Mouse (Mus musculus): Measurements from ENCODE around the gene Ptprd. TPM values are rescaled to one million over a fixed set of nuclear protein-coding genes. Genes with fewer than 3 reads are reported as not detected.

The Ptprd gene
- polyA plus RNA-seq, 1 experiment from 2014 or later = 145 TPM

- WGBS = 85% methylated on average over 1 of the region's 1 CpGs
- no peak overlapping the region for H3K4me3 ChIP-seq (ENCODE audit: low read depth, low read length)
- H3K4me2 ChIP-seq (ENCODE audit: low read depth, low read length) = no peak overlapping the region
- no peaks in the 10 kb centered on the region for H3K36me3 ChIP-seq (ENCODE audit: control insufficient read depth, insufficient read depth, low read length)
- H3K27me3 ChIP-seq (ENCODE audit: control insufficient read depth, insufficient read depth, low read length) = no peaks in the 10 kb centered on the region
- H3K27ac ChIP-seq (ENCODE audit: low read depth, low read length) = no peak overlapping the region
- no peaks in the 10 kb centered on the region for H3K9me3 ChIP-seq (ENCODE audit: control insufficient read depth, low read length)
- ATAC-seq (ENCODE audit: low read depth) = no peak
- no peak overlapping the region for H3K9ac ChIP-seq (replicated peaks; ENCODE audit: low read depth, low read length)
- no peaks in the 10 kb centered on the region for H3K4me1 ChIP-seq (ENCODE audit: control insufficient read depth, insufficient read depth, low read length)
Observed at GRCm38 (mm10) chr4:76590722-76591121, 1621.0 kb downstream of the Ptprd start.

DNA sequence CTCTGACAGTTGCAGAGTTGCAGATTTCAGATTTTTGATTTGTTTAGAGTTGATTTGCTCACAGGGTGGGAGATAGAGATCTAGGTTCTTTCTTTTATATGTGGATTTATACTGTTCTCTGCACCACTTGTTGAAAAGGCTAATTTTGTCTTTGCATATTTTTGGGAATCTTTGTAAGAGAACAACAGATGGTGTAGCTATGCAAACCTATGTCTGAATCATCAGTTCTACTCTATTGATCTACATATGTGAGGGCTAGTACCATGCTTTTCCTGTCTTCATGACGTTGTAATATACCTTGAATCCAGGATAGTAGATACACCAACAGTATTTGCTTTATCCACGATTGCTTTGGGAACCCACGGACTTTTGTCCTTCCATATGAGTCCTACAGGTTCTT, 1628.7 kb downstream of the Ptprd start:
- WGBS = 91% methylated on average over 3 of the region's 3 CpGs
- Histone ChIP-seq H3K4me2 (ENCODE audit: low read depth, low read length) (no peak overlapping the region), H3K36me3 (ENCODE audit: control insufficient read depth, insufficient read depth, low read length) (no peaks in the 10 kb centered on the region), H3K27ac (ENCODE audit: low read depth, low read length) (no peak overlapping the region), H3K4me1 (ENCODE audit: control insufficient read depth, insufficient read depth, low read length) (no peaks in the 10 kb centered on the region), H3K9ac (replicated peaks; ENCODE audit: low read depth, low read length) (no peak overlapping the region), H3K4me3 (ENCODE audit: low read depth, low read length) (no peak overlapping the region), H3K9me3 (ENCODE audit: control insufficient read depth, low read length) (no peaks in the 10 kb centered on the region), H3K27me3 (ENCODE audit: control insufficient read depth, insufficient read depth, low read length) (no peaks in the 10 kb centered on the region)
- ATAC-seq (ENCODE audit: low read depth) = no peak

GRCm38 (mm10) chr4:76566006-76566405, 1645.8 kb downstream of the Ptprd start:
- ATAC-seq (ENCODE audit: low read depth) = no peak
- no peaks in the 10 kb centered on the region for H3K36me3 ChIP-seq (ENCODE audit: control insufficient read depth, insufficient read depth, low read length)

DNA sequence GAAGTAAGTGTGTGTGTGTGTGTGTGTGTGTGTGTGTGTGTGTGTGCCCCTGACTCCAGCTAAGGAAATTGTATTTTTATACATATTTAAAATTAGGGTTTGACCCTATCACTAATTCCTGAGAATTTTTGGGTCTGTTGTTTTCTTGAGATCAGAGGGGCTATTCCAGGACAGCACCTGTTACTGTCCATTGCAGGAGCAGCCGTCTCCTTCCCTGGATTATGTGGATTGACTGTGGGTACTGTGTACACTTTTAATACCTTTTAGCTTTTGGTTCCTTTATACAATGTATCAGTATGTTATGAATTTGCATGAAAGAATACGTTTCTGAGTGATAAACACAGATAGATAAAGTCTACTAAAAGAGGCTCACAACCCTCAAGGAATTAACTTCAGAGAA, 1670.0 kb downstream of the Ptprd start:
- ATAC-seq (ENCODE audit: low read depth) = no peak

More at GRCm38 (mm10) chr4:76566006-76566405, 1645.8 kb downstream of the Ptprd start:
- Histone ChIP-seq H3K4me2 (ENCODE audit: low read depth, low read length) (no peak overlapping the region), H3K27me3 (ENCODE audit: control insufficient read depth, insufficient read depth, low read length) (no peaks in the 10 kb centered on the region), H3K27ac (ENCODE audit: low read depth, low read length) (no peak overlapping the region), H3K4me3 (ENCODE audit: low read depth, low read length) (no peak overlapping the region), H3K9me3 (ENCODE audit: control insufficient read depth, low read length) (no peaks in the 10 kb centered on the region), H3K4me1 (ENCODE audit: control insufficient read depth, insufficient read depth, low read length) (no peaks in the 10 kb centered on the region), H3K9ac (replicated peaks; ENCODE audit: low read depth, low read length) (no peak overlapping the region)

GRCm38 (mm10) chr4:76532926-76533325, 1678.8 kb downstream of the Ptprd start:
- no peak overlapping the region for H3K4me3 ChIP-seq (ENCODE audit: low read depth, low read length)
- H3K4me2 ChIP-seq (ENCODE audit: low read depth, low read length) = no peak overlapping the region
- H3K27me3 ChIP-seq (ENCODE audit: control insufficient read depth, insufficient read depth, low read length) = no peaks in the 10 kb centered on the region
- no peaks in the 10 kb centered on the region for H3K36me3 ChIP-seq (ENCODE audit: control insufficient read depth, insufficient read depth, low read length)
- H3K9ac ChIP-seq (replicated peaks; ENCODE audit: low read depth, low read length) = no peak overlapping the region
- WGBS = 87% methylated on average over 1 of the region's 1 CpGs
- no peak for ATAC-seq (ENCODE audit: low read depth)
- no peak overlapping the region for H3K27ac ChIP-seq (ENCODE audit: low read depth, low read length)
- no peaks in the 10 kb centered on the region for H3K4me1 ChIP-seq (ENCODE audit: control insufficient read depth, insufficient read depth, low read length)
- H3K9me3 ChIP-seq (ENCODE audit: control insufficient read depth, low read length) = no peaks in the 10 kb centered on the region; the same call in 1 of the 2 replicates

More for the DNA sequence above, 1670.0 kb downstream of the Ptprd start:
- Histone ChIP-seq H3K9me3 (ENCODE audit: control insufficient read depth, low read length) (no peaks in the 10 kb centered on the region), H3K27ac (ENCODE audit: low read depth, low read length) (no peak overlapping the region), H3K36me3 (ENCODE audit: control insufficient read depth, insufficient read depth, low read length) (no peaks in the 10 kb centered on the region), H3K4me1 (ENCODE audit: control insufficient read depth, insufficient read depth, low read length) (no peaks in the 10 kb centered on the region), H3K9ac (replicated peaks; ENCODE audit: low read depth, low read length) (no peak overlapping the region), H3K27me3 (ENCODE audit: control insufficient read depth, insufficient read depth, low read length) (no peaks in the 10 kb centered on the region), H3K4me3 (ENCODE audit: low read depth, low read length) (no peak overlapping the region), H3K4me2 (ENCODE audit: low read depth, low read length) (no peak overlapping the region)
- WGBS = 76% methylated on average over 2 of the region's 2 CpGs

- 86% methylated on average over 3 of the region's 3 CpGs for WGBS
- Histone ChIP-seq H3K27ac (ENCODE audit: low read depth, low read length) (no peak overlapping the region), H3K4me2 (ENCODE audit: low read depth, low read length) (no peak overlapping the region), H3K9ac (replicated peaks; ENCODE audit: low read depth, low read length) (no peak overlapping the region), H3K9me3 (ENCODE audit: control insufficient read depth, low read length) (no peaks in the 10 kb centered on the region; the same call in 1 of the 2 replicates), H3K4me1 (ENCODE audit: control insufficient read depth, insufficient read depth, low read length) (no peaks in the 10 kb centered on the region), H3K27me3 (ENCODE audit: control insufficient read depth, insufficient read depth, low read length) (no peaks in the 10 kb centered on the region), H3K36me3 (ENCODE audit: control insufficient read depth, insufficient read depth, low read length) (no peaks in the 10 kb centered on the region), H3K4me3 (ENCODE audit: low read depth, low read length) (no peak overlapping the region)
- ATAC-seq (ENCODE audit: low read depth) = no peak
Observed at GRCm38 (mm10) chr4:76525281-76525680, 1686.5 kb downstream of the Ptprd start.

DNA sequence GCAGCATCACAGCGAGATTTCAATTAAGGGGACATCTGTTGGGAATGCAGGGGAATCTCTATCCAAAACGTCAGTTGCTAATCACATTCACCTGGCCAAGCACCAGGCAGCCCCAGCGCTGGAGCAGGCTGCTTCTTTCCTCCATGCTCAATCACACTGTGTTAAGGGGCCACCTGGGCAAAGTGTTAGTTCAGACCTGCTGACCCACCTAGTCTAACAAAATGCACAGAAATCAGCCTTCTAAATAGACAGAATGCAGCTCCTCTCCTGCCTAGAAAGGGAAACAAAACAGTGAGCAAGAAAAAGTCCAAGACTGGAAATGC, 1708.5 kb downstream of the Ptprd start:
- no peak overlapping the region for H3K9ac ChIP-seq (replicated peaks; ENCODE audit: low read depth, low read length)
- no peak overlapping the region for H3K4me3 ChIP-seq (ENCODE audit: low read depth, low read length)
- H3K36me3 ChIP-seq (ENCODE audit: control insufficient read depth, insufficient read depth, low read length) = no peaks in the 10 kb centered on the region
- no peaks in the 10 kb centered on the region for H3K9me3 ChIP-seq (ENCODE audit: control insufficient read depth, low read length)
- WGBS = 27% methylated on average over 3 of the region's 3 CpGs
- H3K4me2 ChIP-seq (ENCODE audit: low read depth, low read length) = no peak overlapping the region
- no peak overlapping the region for H3K27ac ChIP-seq (ENCODE audit: low read depth, low read length)
- H3K27me3 ChIP-seq (ENCODE audit: control insufficient read depth, insufficient read depth, low read length) = no peaks in the 10 kb centered on the region
- no peaks in the 10 kb centered on the region for H3K4me1 ChIP-seq (ENCODE audit: control insufficient read depth, insufficient read depth, low read length)
- no peak; the same call in 1 of the 2 replicates for ATAC-seq (ENCODE audit: low read depth)

DNA sequence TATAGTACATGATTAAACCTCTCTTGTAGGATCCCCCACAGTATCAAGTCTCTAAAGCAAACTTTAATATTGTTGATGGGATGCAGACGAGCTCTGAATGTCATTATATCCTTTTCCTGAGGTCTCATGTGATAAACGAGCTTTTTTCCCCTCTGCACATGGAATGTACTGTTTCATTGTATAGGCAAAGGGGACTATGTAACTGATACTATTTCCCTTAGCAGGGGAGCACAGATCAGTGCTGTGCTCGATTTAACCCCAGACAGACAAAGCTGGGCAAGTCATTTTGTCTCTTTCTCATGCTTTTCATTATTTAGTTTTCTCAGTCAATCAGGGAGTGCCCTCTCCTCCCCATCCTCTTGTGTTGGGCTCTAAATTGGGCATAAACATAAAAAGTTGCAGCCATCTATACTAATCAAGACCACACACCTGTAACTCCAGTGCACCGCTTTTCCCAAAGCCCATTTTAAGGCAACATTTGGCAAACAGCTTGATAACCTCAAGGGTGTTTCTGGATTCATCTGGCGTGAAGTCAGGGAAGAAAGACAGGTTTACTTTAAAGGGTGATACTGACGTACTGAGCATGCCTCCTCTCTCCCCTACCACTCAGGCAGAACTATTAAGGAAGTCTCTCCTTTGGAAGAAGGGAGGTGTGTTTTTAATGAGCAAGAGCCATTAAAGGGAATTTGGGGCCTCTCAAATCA, 1709.0 kb downstream of the Ptprd start:
- no peak overlapping the region for H3K27ac ChIP-seq (ENCODE audit: low read depth, low read length)
- H3K27me3 ChIP-seq (ENCODE audit: control insufficient read depth, insufficient read depth, low read length) = no peaks in the 10 kb centered on the region
- H3K4me2 ChIP-seq (ENCODE audit: low read depth, low read length) = no peak overlapping the region
- no peaks in the 10 kb centered on the region for H3K36me3 ChIP-seq (ENCODE audit: control insufficient read depth, insufficient read depth, low read length)
- no peak; the same call in 1 of the 2 replicates for ATAC-seq (ENCODE audit: low read depth)
- no peaks in the 10 kb centered on the region for H3K4me1 ChIP-seq (ENCODE audit: control insufficient read depth, insufficient read depth, low read length)
- H3K9me3 ChIP-seq (ENCODE audit: control insufficient read depth, low read length) = no peaks in the 10 kb centered on the region
- no peak overlapping the region for H3K9ac ChIP-seq (replicated peaks; ENCODE audit: low read depth, low read length)
- no peak overlapping the region for H3K4me3 ChIP-seq (ENCODE audit: low read depth, low read length)
- 59% methylated on average over 6 of the region's 6 CpGs for WGBS

- H3K9ac ChIP-seq (replicated peaks; ENCODE audit: low read depth, low read length) = no peak overlapping the region
- H3K27ac ChIP-seq (ENCODE audit: low read depth, low read length) = no peak overlapping the region
- 82% methylated on average over 3 of the region's 3 CpGs for WGBS
- H3K4me3 ChIP-seq (ENCODE audit: low read depth, low read length) = no peak overlapping the region
- H3K27me3 ChIP-seq (ENCODE audit: control insufficient read depth, insufficient read depth, low read length) = no peaks in the 10 kb centered on the region
- no peak overlapping the region for H3K4me2 ChIP-seq (ENCODE audit: low read depth, low read length)
- ATAC-seq (ENCODE audit: low read depth) = no peak
- no peaks in the 10 kb centered on the region for H3K36me3 ChIP-seq (ENCODE audit: control insufficient read depth, insufficient read depth, low read length)
- no peaks in the 10 kb centered on the region for H3K9me3 ChIP-seq (ENCODE audit: control insufficient read depth, low read length)
- H3K4me1 ChIP-seq (ENCODE audit: control insufficient read depth, insufficient read depth, low read length) = no peaks in the 10 kb centered on the region
Observed at GRCm38 (mm10) chr4:76485848-76486247, 1725.9 kb downstream of the Ptprd start.

All from neural tube, embryonic 14.5 days (tissue).